Mouse (Mus musculus): ENCODE measurements around the gene Fam240a.

- TF ChIP-seq CTCF (conservative IDR thresholded peaks at IDR 0.05; ENCODE audit: insufficient read depth, insufficient read length, low read depth, low read length) = no peak
- no peak for TF ChIP-seq POLR2A (IDR thresholded peaks at IDR 0.05; ENCODE audit: low read depth, low read length)
Observed at GRCm38 (mm10) chr9:110954681-110955445, 38.2 kb upstream of the Fam240a start.

Measured in kidney, adult 2 months (tissue).